Mouse (Mus musculus): ENCODE data around the gene Mageh1.
"Not testable (repeated sequence)": the region's sequence is repeated elsewhere in the genome, so short reads cannot be mapped to it uniquely, and the experiment has no call there.

Mageh1 gene

GRCm38 (mm10) chrX:153037087-153037971 lies at the start of gene Mageh1:
TSS of gene Mageh1 (minus strand) at chrX:153037575.
- DNase-seq (ENCODE audit: low spot score in 2 of 2): peak; percentile 39 to 78

GRCm38 (mm10) chrX:153037972-153038744 lies 783 bp upstream of the Mageh1 start:
- not testable (repeated sequence) for DNase-seq (ENCODE audit: low spot score in 2 of 2)

- not testable (repeated sequence) for DNase-seq (ENCODE audit: low spot score in 2 of 2)
Measured at GRCm38 (mm10) chrX:153031547-153031946, 5.8 kb downstream of the Mageh1 start.

GRCm38 (mm10) chrX:153025709-153026108 lies 11.7 kb downstream of the Mageh1 start:
- not testable (repeated sequence) for DNase-seq (ENCODE audit: low spot score in 2 of 2)

- DNase-seq (ENCODE audit: low spot score in 2 of 2): not testable (repeated sequence)
Measured at GRCm38 (mm10) chrX:153025255-153025654, 12.1 kb downstream of the Mageh1 start.

GRCm38 (mm10) chrX:153007685-153008047 lies 29.7 kb downstream of the Mageh1 start:
- DNase-seq (ENCODE audit: low spot score in 2 of 2): no peak

- DNase-seq (ENCODE audit: low spot score in 2 of 2): peak; percentile 25 to 47
Measured at GRCm38 (mm10) chrX:153007021-153007684, 30.2 kb downstream of the Mageh1 start.

GRCm38 (mm10) chrX:153006387-153006841 lies 31.0 kb downstream of the Mageh1 start, which contains the start of gene Usp51:
TSS of gene Usp51 (plus strand) at chrX:153006469.
- DNase-seq (ENCODE audit: low spot score in 2 of 2): peak; percentile 20 to 34

GRCm38 (mm10) chrX:152996105-152996504 lies 41.3 kb downstream of the Mageh1 start:
- DNase-seq (ENCODE audit: low spot score in 2 of 2): not testable (repeated sequence)

GRCm38 (mm10) chrX:152989852-152990251 lies 47.5 kb downstream of the Mageh1 start:
- not testable (repeated sequence) for DNase-seq (ENCODE audit: low spot score in 2 of 2)

All from cerebellum, postnatal 4 days (tissue).